Mouse (Mus musculus) MEL (cell line): ENCODE results near the gene Ctdspl. TPM values are rescaled to one million over a fixed set of nuclear protein-coding genes. Genes with fewer than 3 reads are reported as not detected.
A peak's percentile ranks its signal among the peaks of the same experiment; 100 is the strongest.

Source experiments
- DNase-seq: peaks from one replicate; pipeline ENCODE4 v3.0.0; 2011; ENCODE audit warnings: low read depth, low spot score
- H3K27ac ChIP-seq: 2 replicates; pipeline ENCODE4 v1.5.1; 2012; ENCODE audit warnings: low read depth, mild to moderate bottlenecking, control low read depth, low read length, moderate library complexity; ENCODE audit not compliant: control insufficient read depth
- H3K27me3 ChIP-seq, 2 experiments: fragments of 150-350 bp in 1 of 2; sonication (generic) in 1 of 2; 2 replicates each; pipeline ENCODE4 v1.6.1; 2012; ENCODE audit warnings: low read length in 2 of 2, mild to moderate bottlenecking in 2 of 2, improper control_type of control experiment in 1 of 2, moderate library complexity in 1 of 2; ENCODE audit not compliant: insufficient read depth in 2 of 2, control insufficient read depth in 1 of 2
- H3K36me3 ChIP-seq, 2 experiments: 2 replicates each; pipeline ENCODE4 v1.6.1; 2012 to 2014; ENCODE audit warnings: low read length in 2 of 2, improper control_type of control experiment in 1 of 2, inconsistent platforms in 1 of 2, mild to moderate bottlenecking in 1 of 2; ENCODE audit not compliant: insufficient read depth in 2 of 2, control insufficient read depth in 1 of 2
- H3K4me1 ChIP-seq, 2 experiments: fragments of 150-350 bp in 1 of 2; sonication (generic) in 1 of 2; 2 replicates each; pipeline ENCODE4 v1.6.1; 2012; ENCODE audit warnings: low read length in 2 of 2, improper control_type of control experiment in 1 of 2, mild to moderate bottlenecking in 1 of 2; ENCODE audit not compliant: insufficient read depth in 2 of 2, control insufficient read depth in 1 of 2
- H3K4me3 ChIP-seq, 2 experiments: fragments of 150-350 bp in 1 of 2; sonication (generic) in 1 of 2; 2 replicates each; pipeline ENCODE4 v1.5.1; 2012; ENCODE audit warnings: low read depth in 2 of 2, low read length in 2 of 2, mild to moderate bottlenecking in 2 of 2, moderate library complexity in 2 of 2, control low read depth in 1 of 2, improper control_type of control experiment in 1 of 2; ENCODE audit not compliant: control insufficient read depth in 1 of 2, insufficient read depth in 1 of 2
- H3K79me2 ChIP-seq: 2 replicates; pipeline ENCODE4 v1.6.1; 2012; ENCODE audit warnings: mild to moderate bottlenecking, low read length, moderate library complexity; ENCODE audit not compliant: control insufficient read depth, poor library complexity, insufficient read depth
- H3K9ac ChIP-seq: 2 replicates; pipeline ENCODE4 v1.6.1; 2012; ENCODE audit warnings: low read depth, mild to moderate bottlenecking, control low read depth, low read length, moderate library complexity; ENCODE audit not compliant: control insufficient read depth, poor library complexity, severe bottlenecking
- H3K9me3 ChIP-seq: fragments of 150-350 bp; sonication (generic); replicated peaks from 2 replicates; pipeline ENCODE4 v1.6.1; 2012; ENCODE audit warnings: mild to moderate bottlenecking, low read length, improper control_type of control experiment, moderate library complexity; ENCODE audit not compliant: insufficient read depth
- BHLHE40 ChIP-seq: IDR thresholded peaks from 2 replicates; pipeline ENCODE4 v1.6.1; 2012; ENCODE audit warnings: low read depth, mild to moderate bottlenecking, inconsistent platforms, low read length, improper control_type of control experiment, borderline replicate concordance
- CHD2 ChIP-seq: IDR thresholded peaks from 2 replicates; pipeline ENCODE4 v1.6.1; 2011; ENCODE audit warnings: low read length, improper control_type of control experiment
- CTCF ChIP-seq, 3 experiments: IDR thresholded peaks in 2 of 3; conservative IDR thresholded peaks in 1 of 3; 2 replicates each; pipeline ENCODE4 v1.5.1; 2011 to 2012; ENCODE audit warnings: low read length in 3 of 3, low read depth in 2 of 3, mild to moderate bottlenecking in 2 of 3, improper control_type of control experiment in 1 of 3, inconsistent platforms in 1 of 3, mixed read lengths in 1 of 3, moderate library complexity in 1 of 3; ENCODE audit not compliant: control insufficient read depth in 1 of 3, insufficient read depth in 1 of 3, poor library complexity in 1 of 3, severe bottlenecking in 1 of 3
- EP300 ChIP-seq, 2 experiments: IDR thresholded peaks; 2 replicates each; pipeline ENCODE4 v1.6.1; 2011; ENCODE audit warnings: improper control_type of control experiment in 2 of 2, low read length in 2 of 2, low read depth in 1 of 2, mild to moderate bottlenecking in 1 of 2
- ETS1 ChIP-seq: IDR thresholded peaks from 2 replicates; pipeline ENCODE4 v1.6.1; 2012; ENCODE audit warnings: low read depth, mild to moderate bottlenecking, inconsistent platforms, low read length, improper control_type of control experiment, moderate library complexity
- GABPA ChIP-seq: IDR thresholded peaks from 2 replicates; pipeline ENCODE4 v1.6.1; 2012; ENCODE audit warnings: low read depth, mild to moderate bottlenecking, inconsistent platforms, low read length, improper control_type of control experiment, moderate library complexity
- GATA1 ChIP-seq: IDR thresholded peaks from 2 replicates; pipeline ENCODE4 v1.6.1; 2011; ENCODE audit warnings: low read depth, low read length, improper control_type of control experiment
- HCFC1 ChIP-seq: IDR thresholded peaks from 2 replicates; pipeline ENCODE4 v1.6.1; 2012; ENCODE audit warnings: low read depth, mild to moderate bottlenecking, inconsistent platforms, low read length, improper control_type of control experiment, moderate library complexity
- JUND ChIP-seq: IDR thresholded peaks from 2 replicates; pipeline ENCODE4 v1.6.1; 2011; ENCODE audit warnings: low read depth, mild to moderate bottlenecking, improper control_type of control experiment, low read length
- MAFK ChIP-seq: IDR thresholded peaks from 2 replicates; pipeline ENCODE4 v1.6.1; 2011; ENCODE audit warnings: low read depth, mild to moderate bottlenecking, low read length, improper control_type of control experiment, borderline replicate concordance
- MAX ChIP-seq: IDR thresholded peaks from 2 replicates; pipeline ENCODE4 v1.6.1; 2011; ENCODE audit warnings: low read length, improper control_type of control experiment
- MAZ ChIP-seq: IDR thresholded peaks from 2 replicates; pipeline ENCODE4 v1.6.1; 2012; ENCODE audit warnings: low read depth, mild to moderate bottlenecking, inconsistent platforms, low read length, improper control_type of control experiment
- MXI1 ChIP-seq: IDR thresholded peaks from 2 replicates; pipeline ENCODE4 v1.6.1; 2011; ENCODE audit warnings: mild to moderate bottlenecking, low read depth, low read length, improper control_type of control experiment
- MYB ChIP-seq: IDR thresholded peaks from 2 replicates; pipeline ENCODE4 v1.6.1; 2011; ENCODE audit warnings: mild to moderate bottlenecking, low read depth, low read length, improper control_type of control experiment
- MYC ChIP-seq: IDR thresholded peaks from 2 replicates; pipeline ENCODE4 v1.6.1; 2011; ENCODE audit warnings: low read depth, mild to moderate bottlenecking, low read length, improper control_type of control experiment, moderate library complexity
- NRF1 ChIP-seq: IDR thresholded peaks from 2 replicates; pipeline ENCODE4 v1.6.1; 2014; ENCODE audit warnings: low read depth, mild to moderate bottlenecking, inconsistent platforms, low read length, improper control_type of control experiment, moderate library complexity; ENCODE audit not compliant: poor library complexity, insufficient read depth, severe bottlenecking
- POLR2A ChIP-seq, 2 experiments: IDR thresholded peaks; 2 replicates each; pipeline ENCODE4 v1.6.1; 2011 to 2012; ENCODE audit warnings: low read length in 2 of 2, mild to moderate bottlenecking in 2 of 2, control low read depth in 1 of 2, improper control_type of control experiment in 1 of 2, low read depth in 1 of 2, moderate library complexity in 1 of 2; ENCODE audit not compliant: control insufficient read depth in 1 of 2, insufficient read depth in 1 of 2, poor library complexity in 1 of 2
- POLR2AphosphoS2 ChIP-seq: IDR thresholded peaks from 2 replicates; pipeline ENCODE4 v1.6.1; 2011; ENCODE audit warnings: low read length, improper control_type of control experiment
- RCOR1 ChIP-seq: IDR thresholded peaks from 2 replicates; pipeline ENCODE4 v1.6.1; 2012; ENCODE audit warnings: low read depth, mild to moderate bottlenecking, inconsistent platforms, low read length, improper control_type of control experiment
- SIN3A ChIP-seq: IDR thresholded peaks from 2 replicates; pipeline ENCODE4 v1.6.1; 2012; ENCODE audit warnings: low read length, improper control_type of control experiment, inconsistent platforms
- TAL1 ChIP-seq: IDR thresholded peaks from 2 replicates; pipeline ENCODE4 v1.6.1; 2012; ENCODE audit warnings: mild to moderate bottlenecking, inconsistent platforms, low read length, moderate library complexity, mixed read lengths
- TCF12 ChIP-seq: IDR thresholded peaks from 2 replicates; pipeline ENCODE4 v1.6.1; 2014; ENCODE audit warnings: low read depth, mild to moderate bottlenecking, inconsistent platforms, low read length, improper control_type of control experiment, moderate library complexity
- ZC3H11A ChIP-seq: IDR thresholded peaks from 2 replicates; pipeline ENCODE4 v1.6.1; 2012; ENCODE audit warnings: low read depth, mild to moderate bottlenecking, inconsistent platforms, low read length, improper control_type of control experiment
- ZKSCAN1 ChIP-seq: IDR thresholded peaks from 2 replicates; pipeline ENCODE4 v1.6.1; 2012; ENCODE audit warnings: low read depth, mild to moderate bottlenecking, inconsistent platforms, low read length, improper control_type of control experiment, moderate library complexity
- polyA plus RNA-seq, 2 experiments: library from polyadenylated mRNA; stranded (reverse) in 1 of 2; unstranded in 1 of 2; fragments of >175 nt in 1 of 2; fragments of >200 nt in 1 of 2; gene quantifications; 2 replicates each; pipeline versions ENCODE4 v1.2.1 to v1.2.4; 2012; ENCODE audit warnings: low replicate concordance in 2 of 2, low read depth in 1 of 2; ENCODE audit not compliant: insufficient read length in 2 of 2, insufficient read depth in 1 of 2, missing spikeins in 1 of 2
- total RNA-seq: library from RNA; depleted of rRNA; stranded (reverse); fragments of 300-350 nt; gene quantifications from 2 replicates; pipeline ENCODE4 v1.2.3, GENCODE M21; 2012

Ctdspl gene
- total and polyA plus RNA-seq, 3 experiments = 15.3 to 20.7 TPM; not detected in 1

GRCm38 (mm10) chr9:118943941-118944340, 17.7 kb downstream of the Ctdspl start:
- peak; percentile 68 for DNase-seq
- H3K4me1 ChIP-seq = peaks cover 0 to 12% of the 10 kb centered on the region in 2 experiments; a peak in 3 of 4 replicates

GRCm38 (mm10) chr9:118944388-118944787, 18.1 kb downstream of the Ctdspl start:
- H3K36me3 ChIP-seq = peaks cover 0 to 10% of the 10 kb centered on the region in 2 experiments; a peak in 2 of 4 replicates
- DNase-seq = peak; percentile 85
- H3K79me2 ChIP-seq = no peaks in the 10 kb centered on the region
- H3K4me1 ChIP-seq = peaks cover 0 to 12% of the 10 kb centered on the region in 2 experiments; a peak in 3 of 4 replicates
- TF ChIP-seq MXI1 = peak; percentile 66
- peak; percentile 83 to 90 for TF ChIP-seq EP300 (IDR thresholded peaks at IDR 0.05; ENCODE audit: low read depth in 1 of 2, low read length in 2 of 2)
- TF ChIP-seq ZC3H11A = no peak
- 0 out of 2 replicates have a peak, but pooled peaks have one; percentile 7 for TF ChIP-seq TAL1
- peak; percentile 26; the same call in 1 of the 2 replicates for TF ChIP-seq HCFC1
- no peak for TF ChIP-seq CHD2
- peak; percentile 87 for TF ChIP-seq ETS1
- TF ChIP-seq CTCF (IDR thresholded peaks at IDR 0.05 in 2 of 3, conservative IDR thresholded peaks at IDR 0.05 in 1 of 3; ENCODE audit: control insufficient read depth in 1 of 3, insufficient read depth in 1 of 3, low read depth in 2 of 3, low read length in 3 of 3, poor library complexity in 1 of 3, severe bottlenecking in 1 of 3) = no peak
- TF ChIP-seq MYB = 0 out of 2 replicates have a peak, but pooled peaks have one; percentile 14
- no peak for TF ChIP-seq MAZ
- TF ChIP-seq TCF12 = peak; percentile 84
- no peak for TF ChIP-seq ZKSCAN1
- TF ChIP-seq MYC = peak; percentile 63; the same call in 1 of the 2 replicates
- TF ChIP-seq GABPA = no peak
- no peak for TF ChIP-seq POLR2A (IDR thresholded peaks at IDR 0.05; ENCODE audit: control insufficient read depth in 1 of 2, insufficient read depth in 1 of 2, low read depth in 1 of 2, low read length in 2 of 2, poor library complexity in 1 of 2)
- peak; percentile 85 for TF ChIP-seq GATA1
- 0 out of 2 replicates have a peak, but pooled peaks have one; percentile 38 for TF ChIP-seq BHLHE40
- TF ChIP-seq RCOR1 = peak; percentile 82
- TF ChIP-seq POLR2AphosphoS2 = no peak
- no peak for TF ChIP-seq MAFK
- peak; percentile 85 for TF ChIP-seq SIN3A
- no peak for TF ChIP-seq JUND
- H3K27ac ChIP-seq = peak overlapping the region; percentile 63
- peak overlapping the region; percentile 38 to 44 for H3K4me3 ChIP-seq
- H3K9ac ChIP-seq = peak overlapping the region; percentile 24
- H3K9me3 ChIP-seq = no peaks in the 10 kb centered on the region
- no peaks in the 10 kb centered on the region for H3K27me3 ChIP-seq

More at GRCm38 (mm10) chr9:118943941-118944340, 17.7 kb downstream of the Ctdspl start:
- Histone ChIP-seq H3K27ac (peak overlapping the region; percentile 63), H3K36me3 (peaks cover 0 to 10% of the 10 kb centered on the region in 2 experiments; a peak in 2 of 4 replicates), H3K79me2 (no peaks in the 10 kb centered on the region), H3K4me3 (peak overlapping the region; percentile 38 to 44), H3K9me3 (no peaks in the 10 kb centered on the region), H3K9ac (peak overlapping the region; percentile 8; the same call in 1 of the 2 replicates), H3K27me3 (no peaks in the 10 kb centered on the region)
- 0 out of 2 replicates have a peak, but pooled peaks have one; percentile 33 for TF ChIP-seq MYC
- TF ChIP-seq MAX = peak; percentile 36; the same call in 1 of the 2 replicates
- TF ChIP-seq NRF1 = no peak
